Mouse (Mus musculus) myocyte (in vitro differentiated cells): Measurements from ENCODE around the gene Tuba3b.

Source experiments
- MAX ChIP-seq: IDR thresholded peaks from one replicate; pipeline ENCODE4 v1.6.1; 2011; ENCODE audit warnings: low read depth, mild to moderate bottlenecking, control low read depth
- MYOD1 ChIP-seq, 3 experiments: IDR thresholded peaks; one replicate each; pipeline ENCODE4 v1.6.1; 2011; ENCODE audit warnings: control low read depth in 2 of 3, low read depth in 2 of 3, mild to moderate bottlenecking in 2 of 3, moderate library complexity in 1 of 3; ENCODE audit not compliant: insufficient read length in 2 of 3, control insufficient read depth in 1 of 3
- POLR2A ChIP-seq: IDR thresholded peaks from one replicate; pipeline ENCODE4 v1.6.1; 2011; ENCODE audit warnings: low read depth, mild to moderate bottlenecking, control low read depth, moderate library complexity; ENCODE audit not compliant: insufficient read length
- REST ChIP-seq: IDR thresholded peaks from one replicate; pipeline ENCODE4 v1.6.1; 2011; ENCODE audit warnings: mild to moderate bottlenecking, control low read depth, moderate library complexity; ENCODE audit not compliant: insufficient read depth, insufficient read length
- TCF12 ChIP-seq: IDR thresholded peaks from one replicate; pipeline ENCODE4 v1.6.1; 2011; ENCODE audit warnings: mild to moderate bottlenecking, control low read depth; ENCODE audit not compliant: poor library complexity, insufficient read depth, severe bottlenecking
- TCF3 ChIP-seq: IDR thresholded peaks from one replicate; pipeline ENCODE4 v1.6.1; 2011; ENCODE audit warnings: low read depth, control low read depth; ENCODE audit not compliant: insufficient read length
- USF1 ChIP-seq: IDR thresholded peaks from one replicate; pipeline ENCODE4 v1.6.1; 2011; ENCODE audit warnings: low read depth, mild to moderate bottlenecking, control low read depth, moderate library complexity

DNA sequence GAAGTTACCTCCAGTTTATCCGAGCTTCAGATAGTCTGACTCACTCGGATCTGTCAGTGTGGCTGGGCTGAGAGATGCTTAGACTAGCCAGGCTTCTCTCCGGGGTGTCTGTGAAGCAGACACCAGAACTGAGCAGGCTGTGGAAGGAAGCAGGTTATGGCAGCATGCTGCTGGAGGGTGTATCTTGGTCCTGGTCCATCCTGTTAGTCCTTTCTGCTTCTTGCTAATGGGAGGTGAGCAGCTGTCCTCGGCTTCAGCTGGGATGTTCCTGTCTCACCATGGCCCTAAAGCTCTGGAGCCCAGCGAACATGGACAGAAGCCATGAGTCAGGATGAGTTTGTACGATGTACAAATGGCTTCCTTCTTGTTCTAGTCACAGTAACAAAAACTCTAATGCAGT, 43.6 kb downstream of the Tuba3b start:
- no peak for TF ChIP-seq REST
- no peak for TF ChIP-seq POLR2A
- TF ChIP-seq USF1 = no peak
- no peak for TF ChIP-seq TCF12
- TF ChIP-seq TCF3 = no peak
- no peak for TF ChIP-seq MYOD1 (IDR thresholded peaks at IDR 0.05; ENCODE audit: control insufficient read depth in 1 of 3, insufficient read length in 2 of 3, low read depth in 2 of 3)
- no peak for TF ChIP-seq MAX
